Mouse (Mus musculus): ENCODE results near the gene Dcun1d4. TPM values are rescaled to one million over a fixed set of nuclear protein-coding genes. Genes with fewer than 3 reads are reported as not detected.

Dcun1d4 gene
- polyA plus RNA-seq, 1 experiment from 2014 or later: 20.3 TPM

DNA sequence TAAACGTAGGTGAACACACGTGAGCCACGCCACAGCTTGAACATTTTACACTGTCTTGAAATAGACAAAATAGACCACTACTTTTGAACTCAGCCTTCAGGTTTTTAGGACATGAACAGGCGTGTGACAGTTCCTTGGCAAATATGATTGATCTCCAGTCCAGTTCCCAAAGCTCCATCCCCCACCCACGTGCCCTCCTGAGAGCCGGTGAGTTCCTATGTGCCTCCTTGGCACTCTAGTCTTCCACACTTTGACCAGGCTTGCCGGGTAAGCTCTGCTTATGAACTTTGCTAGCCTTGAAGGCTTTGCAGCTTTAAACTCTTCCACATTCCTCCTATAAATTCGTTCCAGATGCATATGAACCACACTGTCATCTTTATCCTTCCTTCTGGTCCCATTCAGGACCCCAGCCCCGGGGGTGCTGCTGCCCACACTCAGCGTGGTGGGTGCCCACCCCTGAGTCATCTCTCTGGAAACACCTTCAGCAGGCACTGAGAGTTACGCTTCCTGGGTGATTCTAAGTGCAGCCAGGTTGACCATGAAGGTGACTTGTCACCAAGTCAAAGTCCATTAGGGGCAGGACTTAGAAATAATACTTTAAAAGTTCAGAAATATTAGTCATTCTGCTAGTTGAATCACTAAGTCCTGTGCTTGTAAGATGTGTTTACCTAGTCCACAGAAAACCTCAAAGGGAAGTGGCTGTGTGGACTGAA, 57.9 kb downstream of the Dcun1d4 start:
- no peak for ATAC-seq (ENCODE audit: insufficient number of reproducible peaks, insufficient read depth, low FRiP score, low read depth)

DNA sequence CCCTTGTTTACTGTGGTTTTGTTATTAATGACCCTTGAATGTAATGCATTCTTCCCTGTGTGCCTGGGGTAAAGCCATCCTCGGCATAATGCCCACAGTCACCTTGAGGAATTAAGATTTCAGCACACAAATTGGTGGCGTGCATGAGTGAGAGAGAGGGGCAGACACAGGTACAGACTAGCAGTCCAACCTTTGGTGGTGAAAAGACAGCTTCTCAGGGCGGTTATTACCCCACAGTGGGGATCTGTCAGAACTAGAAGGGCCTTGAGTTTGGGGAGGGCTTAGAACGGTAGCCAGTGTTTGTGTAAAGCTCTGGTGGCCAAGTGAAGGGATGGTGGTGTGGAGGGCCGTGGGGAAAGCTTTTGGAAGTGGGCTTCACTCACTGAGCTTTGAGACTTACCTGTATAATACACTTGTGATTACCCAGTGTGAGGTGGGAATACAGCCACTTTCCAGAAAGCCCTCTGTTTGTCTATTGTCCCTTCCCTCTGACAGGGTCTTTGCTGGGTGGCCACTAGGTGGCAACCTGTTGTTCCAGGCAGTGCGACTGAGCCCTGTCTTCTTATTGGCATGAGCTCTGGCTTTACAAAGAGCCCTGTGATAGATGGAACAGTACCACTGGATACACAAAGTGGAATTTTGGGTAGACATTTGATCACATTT, 59.2 kb downstream of the Dcun1d4 start:
- Histone ChIP-seq H3K9ac (ENCODE audit: low read length) (no peak overlapping the region), H3K9me3 (ENCODE audit: control insufficient read depth, low read length) (no peaks in the 10 kb centered on the region), H3K36me3 (ENCODE audit: control insufficient read depth, insufficient read depth, low read length) (peaks cover 14% of the 10 kb centered on the region), H3K27ac (replicated peaks in 1 of 2; ENCODE audit: control insufficient read depth in 1 of 2, insufficient read depth in 1 of 2, low read depth in 2 of 2, low read length in 2 of 2) (no peak overlapping the region), H3K27me3 (ENCODE audit: control insufficient read depth, insufficient read depth, low read length) (no peaks in the 10 kb centered on the region), H3K4me1 (ENCODE audit: control insufficient read depth in 2 of 2, insufficient read depth in 2 of 2, low read length in 2 of 2) (no peaks in the 10 kb centered on the region), H3K4me2 (ENCODE audit: low read length) (no peak overlapping the region), H3K4me3 (ENCODE audit: control insufficient read depth in 1 of 2, insufficient read depth in 1 of 2, low read depth in 1 of 2, low read length in 2 of 2) (no peak overlapping the region)
- WGBS: 70% methylated on average over 6 of the region's 6 CpGs
- no peak for ATAC-seq (ENCODE audit: insufficient number of reproducible peaks, insufficient read depth, low FRiP score, low read depth)

More for the DNA sequence above, 57.9 kb downstream of the Dcun1d4 start:
- no peak overlapping the region for H3K4me3 ChIP-seq (ENCODE audit: control insufficient read depth in 1 of 2, insufficient read depth in 1 of 2, low read depth in 1 of 2, low read length in 2 of 2)
- H3K4me2 ChIP-seq (ENCODE audit: low read length): no peak overlapping the region
- no peaks in the 10 kb centered on the region for H3K9me3 ChIP-seq (ENCODE audit: control insufficient read depth, low read length)
- H3K9ac ChIP-seq (ENCODE audit: low read length): no peak overlapping the region
- 87% methylated on average over 11 of the region's 11 CpGs for WGBS
- no peaks in the 10 kb centered on the region for H3K4me1 ChIP-seq (ENCODE audit: control insufficient read depth in 2 of 2, insufficient read depth in 2 of 2, low read length in 2 of 2)
- no peaks in the 10 kb centered on the region for H3K27me3 ChIP-seq (ENCODE audit: control insufficient read depth, insufficient read depth, low read length)
- H3K36me3 ChIP-seq (ENCODE audit: control insufficient read depth, insufficient read depth, low read length): peaks cover 10% of the 10 kb centered on the region; the same call in 1 of the 2 replicates
- no peak overlapping the region for H3K27ac ChIP-seq (replicated peaks in 1 of 2; ENCODE audit: control insufficient read depth in 1 of 2, insufficient read depth in 1 of 2, low read depth in 2 of 2, low read length in 2 of 2)

DNA sequence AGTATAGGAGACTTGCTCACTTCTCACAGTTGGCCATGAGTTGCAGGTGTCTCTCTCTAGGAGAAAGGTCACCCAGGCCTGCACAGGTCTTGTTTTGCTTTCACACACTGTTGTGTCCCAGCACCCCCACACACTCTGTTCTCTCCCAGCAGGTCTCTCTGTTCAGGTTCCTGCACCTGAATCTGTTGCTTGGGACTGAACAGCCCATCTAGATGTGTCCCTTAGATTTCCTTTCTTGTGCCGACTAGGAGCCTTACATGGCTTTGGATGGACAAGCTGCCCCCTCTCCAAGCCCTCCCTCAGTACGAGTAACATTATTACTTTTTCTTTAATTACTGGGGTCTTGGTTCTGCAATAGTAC, 59.7 kb downstream of the Dcun1d4 start:
- no peak overlapping the region for H3K9ac ChIP-seq (ENCODE audit: low read length)
- no peak overlapping the region for H3K4me3 ChIP-seq (ENCODE audit: control insufficient read depth in 1 of 2, insufficient read depth in 1 of 2, low read depth in 1 of 2, low read length in 2 of 2)
- peaks cover 18% of the 10 kb centered on the region for H3K36me3 ChIP-seq (ENCODE audit: control insufficient read depth, insufficient read depth, low read length)
- no peaks in the 10 kb centered on the region for H3K9me3 ChIP-seq (ENCODE audit: control insufficient read depth, low read length)
- H3K4me1 ChIP-seq (ENCODE audit: control insufficient read depth in 2 of 2, insufficient read depth in 2 of 2, low read length in 2 of 2): no peaks in the 10 kb centered on the region
- no peak overlapping the region for H3K4me2 ChIP-seq (ENCODE audit: low read length)
- WGBS: 88% methylated on average over 2 of the region's 2 CpGs
- no peak overlapping the region for H3K27ac ChIP-seq (replicated peaks in 1 of 2; ENCODE audit: control insufficient read depth in 1 of 2, insufficient read depth in 1 of 2, low read depth in 2 of 2, low read length in 2 of 2)
- no peak for ATAC-seq (ENCODE audit: insufficient number of reproducible peaks, insufficient read depth, low FRiP score, low read depth)
- no peaks in the 10 kb centered on the region for H3K27me3 ChIP-seq (ENCODE audit: control insufficient read depth, insufficient read depth, low read length)

DNA sequence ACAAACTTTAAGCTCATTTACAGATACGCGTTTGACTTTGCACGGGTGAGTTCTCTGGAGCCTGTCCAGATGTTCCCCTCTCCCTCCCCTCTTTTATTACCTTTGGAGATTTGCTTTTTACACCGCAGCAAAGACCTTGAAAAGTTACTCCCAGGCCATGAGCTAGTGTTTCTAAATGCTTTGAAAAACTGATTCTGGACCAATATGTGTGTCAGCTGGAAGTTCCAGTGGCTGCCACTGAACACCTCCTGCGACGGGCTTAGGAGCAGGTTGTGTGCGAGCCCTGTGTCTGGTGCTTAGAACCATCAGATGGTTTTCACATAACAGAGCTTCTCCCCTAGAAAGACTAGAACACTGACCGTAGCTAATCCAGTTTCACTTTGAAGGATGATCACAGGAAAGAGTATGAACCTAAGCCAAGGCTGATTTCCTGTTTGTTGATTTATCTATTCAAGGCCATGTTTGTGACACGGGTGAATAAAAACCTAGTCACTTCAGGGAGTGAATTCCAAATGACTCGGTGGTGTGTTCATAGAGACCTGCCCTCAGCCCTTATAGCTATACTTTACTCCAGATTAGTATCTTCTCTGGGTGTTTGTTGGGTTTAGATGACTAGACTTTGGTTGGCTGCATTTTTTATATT, 63.4 kb downstream of the Dcun1d4 start:
- peaks cover 19% of the 10 kb centered on the region for H3K36me3 ChIP-seq (ENCODE audit: control insufficient read depth, insufficient read depth, low read length)
- H3K9ac ChIP-seq (ENCODE audit: low read length): no peak overlapping the region
- no peaks in the 10 kb centered on the region for H3K27me3 ChIP-seq (ENCODE audit: control insufficient read depth, insufficient read depth, low read length)
- H3K27ac ChIP-seq (replicated peaks in 1 of 2; ENCODE audit: control insufficient read depth in 1 of 2, insufficient read depth in 1 of 2, low read depth in 2 of 2, low read length in 2 of 2): no peak overlapping the region
- no peak overlapping the region for H3K4me3 ChIP-seq (ENCODE audit: control insufficient read depth in 1 of 2, insufficient read depth in 1 of 2, low read depth in 1 of 2, low read length in 2 of 2)
- H3K4me1 ChIP-seq (ENCODE audit: control insufficient read depth in 2 of 2, insufficient read depth in 2 of 2, low read length in 2 of 2): peaks cover 3% of the 10 kb centered on the region in 2 experiments; a peak in 2 of 4 replicates
- no peaks in the 10 kb centered on the region for H3K9me3 ChIP-seq (ENCODE audit: control insufficient read depth, low read length)
- ATAC-seq (ENCODE audit: insufficient number of reproducible peaks, insufficient read depth, low FRiP score, low read depth): no peak
- no peak overlapping the region for H3K4me2 ChIP-seq (ENCODE audit: low read length)
- 88% methylated on average over 10 of the region's 10 CpGs for WGBS

DNA sequence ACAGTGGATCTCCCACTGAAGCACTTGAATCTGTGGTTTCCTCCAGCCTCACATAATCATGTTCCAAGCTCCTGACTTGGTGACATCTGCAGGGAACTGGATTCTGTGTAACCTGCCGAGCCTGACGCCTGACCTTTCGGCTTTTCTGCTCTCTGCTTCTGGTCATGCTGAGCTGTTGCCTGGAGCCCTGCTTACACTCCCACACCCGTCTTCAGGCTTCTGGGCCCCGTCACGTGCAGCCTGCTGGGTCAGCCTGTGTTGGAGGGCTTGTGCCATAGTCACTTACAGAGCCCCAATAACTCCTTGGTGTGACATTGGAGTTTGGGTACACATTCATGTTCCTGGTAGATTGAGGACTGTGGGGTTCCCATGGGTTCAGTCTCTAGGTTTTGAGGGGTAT, 64.8 kb downstream of the Dcun1d4 start:
- no peak for ATAC-seq (ENCODE audit: insufficient number of reproducible peaks, insufficient read depth, low FRiP score, low read depth)
- WGBS: 63% methylated on average over 6 of the region's 6 CpGs
- peaks cover 21% of the 10 kb centered on the region for H3K36me3 ChIP-seq (ENCODE audit: control insufficient read depth, insufficient read depth, low read length)
- no peak overlapping the region for H3K9ac ChIP-seq (ENCODE audit: low read length)
- no peak overlapping the region for H3K4me3 ChIP-seq (ENCODE audit: control insufficient read depth in 1 of 2, insufficient read depth in 1 of 2, low read depth in 1 of 2, low read length in 2 of 2)
- no peak overlapping the region for H3K4me2 ChIP-seq (ENCODE audit: low read length)
- H3K4me1 ChIP-seq (ENCODE audit: control insufficient read depth in 2 of 2, insufficient read depth in 2 of 2, low read length in 2 of 2): peaks cover 3% of the 10 kb centered on the region in 2 experiments; a peak in 2 of 4 replicates
- no peaks in the 10 kb centered on the region for H3K27me3 ChIP-seq (ENCODE audit: control insufficient read depth, insufficient read depth, low read length)
- no peak overlapping the region for H3K27ac ChIP-seq (replicated peaks in 1 of 2; ENCODE audit: control insufficient read depth in 1 of 2, insufficient read depth in 1 of 2, low read depth in 2 of 2, low read length in 2 of 2)
- H3K9me3 ChIP-seq (ENCODE audit: control insufficient read depth, low read length): no peaks in the 10 kb centered on the region

DNA sequence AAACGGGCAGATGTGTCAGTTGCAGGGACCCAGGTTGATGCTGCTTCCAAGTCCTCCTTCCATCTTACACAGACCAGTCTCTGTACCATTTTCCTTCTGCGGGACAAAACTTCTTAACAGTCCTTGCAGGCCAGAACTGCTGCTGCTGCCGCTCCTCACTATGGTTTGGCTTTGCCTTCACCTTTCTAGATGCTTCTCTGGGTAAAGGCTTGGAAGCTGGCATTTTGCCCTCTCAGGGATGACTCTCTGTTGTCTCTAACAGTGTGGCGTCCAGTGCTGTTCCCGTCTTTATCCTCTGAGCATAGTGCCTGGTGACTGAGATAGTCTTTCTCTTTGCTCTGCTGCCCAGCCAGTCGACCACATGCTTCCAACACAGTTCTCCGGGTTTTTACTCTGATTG, 66.5 kb downstream of the Dcun1d4 start:
- no peaks in the 10 kb centered on the region for H3K27me3 ChIP-seq (ENCODE audit: control insufficient read depth, insufficient read depth, low read length)
- no peak overlapping the region for H3K9ac ChIP-seq (ENCODE audit: low read length)
- 79% methylated on average over 7 of the region's 7 CpGs for WGBS
- no peak overlapping the region for H3K27ac ChIP-seq (replicated peaks in 1 of 2; ENCODE audit: control insufficient read depth in 1 of 2, insufficient read depth in 1 of 2, low read depth in 2 of 2, low read length in 2 of 2)
- H3K4me2 ChIP-seq (ENCODE audit: low read length): no peak overlapping the region
- ATAC-seq (ENCODE audit: insufficient number of reproducible peaks, insufficient read depth, low FRiP score, low read depth): no peak
- peaks cover 3% of the 10 kb centered on the region in 2 experiments; a peak in 2 of 4 replicates for H3K4me1 ChIP-seq (ENCODE audit: control insufficient read depth in 2 of 2, insufficient read depth in 2 of 2, low read length in 2 of 2)
- no peak overlapping the region for H3K4me3 ChIP-seq (ENCODE audit: control insufficient read depth in 1 of 2, insufficient read depth in 1 of 2, low read depth in 1 of 2, low read length in 2 of 2)
- no peaks in the 10 kb centered on the region for H3K9me3 ChIP-seq (ENCODE audit: control insufficient read depth, low read length)
- H3K36me3 ChIP-seq (ENCODE audit: control insufficient read depth, insufficient read depth, low read length): peaks cover 25% of the 10 kb centered on the region

DNA sequence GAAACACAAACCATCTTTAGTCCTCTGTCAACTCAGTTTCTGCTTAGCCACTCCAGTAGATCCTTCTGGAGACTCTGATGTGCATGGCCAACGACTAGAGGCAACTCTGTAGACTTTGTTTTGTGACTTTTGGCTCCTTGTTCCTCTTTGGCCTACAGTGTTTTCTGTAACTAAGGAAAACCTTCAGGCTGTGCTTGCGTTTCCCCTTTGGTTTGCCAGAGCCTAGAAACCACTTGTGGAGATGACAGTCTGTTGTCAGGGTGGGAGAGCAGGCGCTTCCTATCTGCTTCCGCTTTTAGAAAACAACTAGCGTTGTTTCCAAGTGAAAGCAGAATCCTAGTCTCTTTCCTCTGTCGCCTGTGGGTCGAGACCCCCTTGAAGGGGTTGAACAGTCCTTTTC, 67.4 kb downstream of the Dcun1d4 start:
- 35% methylated on average over 7 of the region's 7 CpGs for WGBS

More for the DNA sequence above, 67.4 kb downstream of the Dcun1d4 start:
- H3K27me3 ChIP-seq (ENCODE audit: control insufficient read depth, insufficient read depth, low read length): no peaks in the 10 kb centered on the region
- H3K4me1 ChIP-seq (ENCODE audit: control insufficient read depth in 2 of 2, insufficient read depth in 2 of 2, low read length in 2 of 2): peaks cover 3% of the 10 kb centered on the region in 2 experiments; a peak in 2 of 4 replicates
- no peaks in the 10 kb centered on the region for H3K9me3 ChIP-seq (ENCODE audit: control insufficient read depth, low read length)
- no peak overlapping the region; a peak in 1 of 4 replicates for H3K27ac ChIP-seq (replicated peaks in 1 of 2; ENCODE audit: control insufficient read depth in 1 of 2, insufficient read depth in 1 of 2, low read depth in 2 of 2, low read length in 2 of 2)
- ATAC-seq (ENCODE audit: insufficient number of reproducible peaks, insufficient read depth, low FRiP score, low read depth): no peak
- H3K4me2 ChIP-seq (ENCODE audit: low read length): no peak overlapping the region
- H3K36me3 ChIP-seq (ENCODE audit: control insufficient read depth, insufficient read depth, low read length): peaks cover 27% of the 10 kb centered on the region
- no peak overlapping the region for H3K4me3 ChIP-seq (ENCODE audit: control insufficient read depth in 1 of 2, insufficient read depth in 1 of 2, low read depth in 1 of 2, low read length in 2 of 2)
- no peak overlapping the region for H3K9ac ChIP-seq (ENCODE audit: low read length)
